In genomic region chr14:45389194-45389593, GRCm38 (mm10) we compare ENCODE assay signal across 8 mouse cellular contexts. TPM values are rescaled to one million over a fixed set of nuclear protein-coding genes. Genes with fewer than 3 reads are reported as not detected.
DNase-seq lines count a peak whose midpoint lies in the region; ATAC-seq and TF ChIP-seq lines count a peak whose summit lies in the region.

No protein-coding gene starts in this region.

- peak overlapping the region; percentile 91 for H3K27ac ChIP-seq in liver, adult 2 months (replicated peaks; ENCODE audit: insufficient read depth, low read depth, low read length)
- peak overlapping the region; percentile 56; the same call in 1 of the 2 replicates for H3K27ac ChIP-seq in embryonic facial prominence, embryonic 11.5 days (replicated peaks; ENCODE audit: low read depth, low read length)
- H3K27ac ChIP-seq in intestine, embryonic 16.5 days (ENCODE audit: low read length), result peak overlapping the region; percentile 91
- H3K27ac ChIP-seq in neural tube, embryonic 13.5 days (replicated peaks), result peak overlapping the region; percentile 75

- WGBS in liver, adult 2 months, result 5% methylated on average over 3 of the region's 3 CpGs
- 30% methylated on average over 3 of the region's 3 CpGs for WGBS in embryonic facial prominence, embryonic 11.5 days
- 17% methylated on average over 3 of the region's 3 CpGs for WGBS in intestine, embryonic 16.5 days
- WGBS in neural tube, embryonic 13.5 days, result 26% methylated on average over 3 of the region's 3 CpGs

- H3K79me2 ChIP-seq in liver, adult 2 months (ENCODE audit: control insufficient read depth, insufficient read depth, low read length), result peaks cover 6% of the 10 kb centered on the region; the same call in 1 of the 2 replicates

- H3K4me3 ChIP-seq in liver, adult 2 months (ENCODE audit: insufficient read depth, low read depth, low read length), result peak overlapping the region; percentile 95
- H3K4me3 ChIP-seq in embryonic facial prominence, embryonic 11.5 days (ENCODE audit: low read depth, low read length), result peak overlapping the region; percentile 73
- H3K4me3 ChIP-seq in intestine, embryonic 16.5 days (ENCODE audit: low read length), result peak overlapping the region; percentile 93
- H3K4me3 ChIP-seq in neural tube, embryonic 13.5 days, result peak overlapping the region; percentile 84

- H3K4me2 ChIP-seq in embryonic facial prominence, embryonic 11.5 days (ENCODE audit: low read depth, low read length), result peak overlapping the region; percentile 80
- H3K4me2 ChIP-seq in intestine, embryonic 16.5 days (ENCODE audit: low read depth, low read length), result peak overlapping the region; percentile 67
- H3K4me2 ChIP-seq in neural tube, embryonic 13.5 days, result peak overlapping the region; percentile 81

- H3K9me3 ChIP-seq in embryonic facial prominence, embryonic 11.5 days (replicated peaks; ENCODE audit: control insufficient read depth, low read length), result no peaks in the 10 kb centered on the region
- no peaks in the 10 kb centered on the region for H3K9me3 ChIP-seq in intestine, embryonic 16.5 days (ENCODE audit: control insufficient read depth, low read length)
- no peaks in the 10 kb centered on the region for H3K9me3 ChIP-seq in neural tube, embryonic 13.5 days

- TF ChIP-seq CTCF in liver, adult 2 months (IDR thresholded peaks at IDR 0.05; ENCODE audit: low read depth, low read length), result no peak

- peak; percentile 22; the same call in 1 of the 2 replicates for ATAC-seq in embryonic facial prominence, embryonic 11.5 days (replicated peaks; ENCODE audit: insufficient number of reproducible peaks, low FRiP score, low TSS enrichment, low read depth)
- peak; percentile 37 for ATAC-seq in intestine, embryonic 16.5 days
- peak; percentile 70; the same call in 1 of the 2 replicates for ATAC-seq in neural tube, embryonic 13.5 days (ENCODE audit: low read depth)

- peaks cover 2% of the 10 kb centered on the region; the same call in 1 of the 2 replicates for H3K36me3 ChIP-seq in liver, adult 2 months (ENCODE audit: control insufficient read depth, insufficient read depth, low read length)
- H3K36me3 ChIP-seq in embryonic facial prominence, embryonic 11.5 days (replicated peaks; ENCODE audit: control insufficient read depth, insufficient read depth, low read depth, low read length), result no peaks in the 10 kb centered on the region
- no peaks in the 10 kb centered on the region for H3K36me3 ChIP-seq in intestine, embryonic 16.5 days (ENCODE audit: control insufficient read depth, insufficient read depth, low read length)
- H3K36me3 ChIP-seq in neural tube, embryonic 13.5 days, result no peaks in the 10 kb centered on the region

- peak overlapping the region; percentile 75 for H3K9ac ChIP-seq in liver, adult 2 months (ENCODE audit: low read depth, low read length)
- H3K9ac ChIP-seq in embryonic facial prominence, embryonic 11.5 days (replicated peaks; ENCODE audit: low read length), result peak overlapping the region; percentile 83
- H3K9ac ChIP-seq in intestine, embryonic 16.5 days (ENCODE audit: low read depth, low read length), result peak overlapping the region; percentile 94
- peak overlapping the region; percentile 92 for H3K9ac ChIP-seq in neural tube, embryonic 13.5 days

- H3K27me3 ChIP-seq in liver, adult 2 months (ENCODE audit: control insufficient read depth, insufficient read depth, low read length), result no peaks in the 10 kb centered on the region
- H3K27me3 ChIP-seq in embryonic facial prominence, embryonic 11.5 days (ENCODE audit: control insufficient read depth, insufficient read depth, low read length), result no peaks in the 10 kb centered on the region
- H3K27me3 ChIP-seq in intestine, embryonic 16.5 days (replicated peaks; ENCODE audit: control insufficient read depth, insufficient read depth, low read length), result no peaks in the 10 kb centered on the region
- H3K27me3 ChIP-seq in neural tube, embryonic 13.5 days, result no peaks in the 10 kb centered on the region

- H3K4me1 ChIP-seq in liver, adult 2 months (ENCODE audit: control insufficient read depth, insufficient read depth, low read length), result peaks cover 21% of the 10 kb centered on the region
- H3K4me1 ChIP-seq in embryonic facial prominence, embryonic 11.5 days (ENCODE audit: control insufficient read depth, insufficient read depth, low read length), result no peaks in the 10 kb centered on the region
- peaks cover 11% of the 10 kb centered on the region; the same call in 1 of the 2 replicates for H3K4me1 ChIP-seq in intestine, embryonic 16.5 days (ENCODE audit: control insufficient read depth, insufficient read depth, low read length)
- peaks cover 19% of the 10 kb centered on the region for H3K4me1 ChIP-seq in neural tube, embryonic 13.5 days (replicated peaks)

- no peak for DNase-seq in liver, adult 2 months (ENCODE audit: extremely low read depth, low read depth, low spot score)
- DNase-seq in liver, result no peak
- no peak for DNase-seq in embryonic facial prominence, embryonic 11.5 days (ENCODE audit: low spot score)
- DNase-seq in layer of hippocampus, postnatal 36 days, result no peak
- DNase-seq in layer of hippocampus, adult 8-10 months (ENCODE audit: low spot score in 2 of 2), result no peak
- no peak for DNase-seq in left cerebral cortex, adult 8-10 months (ENCODE audit: low spot score in 2 of 2)

- TF ChIP-seq POLR2A in liver, adult 2 months (IDR thresholded peaks at IDR 0.05; ENCODE audit: extremely low read depth, insufficient read depth, low read length), result no peak

RNA-seq across cellular contexts. Expression of gene Gnpnat1, which starts 15.5 kb away (rescaled TPM):
- 115 and 121 TPM in 2 replicates for total RNA-seq in liver, adult 2 months (2014; rRNA removed)
- 23.5 and 30.6 TPM in 2 replicates for polyA plus RNA-seq in liver, adult 2 months (2012; rRNA removed)
- polyA plus RNA-seq in embryonic facial prominence, embryonic 11.5 days (2014; fragmentation: Nextera tagmentation; extraction: Ambion mirVana), result 50.8 and 56.2 TPM in 2 replicates
- polyA plus RNA-seq in intestine, embryonic 16.5 days (2015; fragmentation: Nextera tagmentation; extraction: Ambion mirVana), result 68.4 and 72.1 TPM in 2 replicates
- polyA plus RNA-seq in neural tube, embryonic 13.5 days (2015; fragmentation: Nextera tagmentation; extraction: Ambion mirVana), result 29.9 and 31.0 TPM in 2 replicates
- 10 to 100 TPM; 18.9 to 19.2 TPM for total RNA-seq in layer of hippocampus, postnatal 36 days (2021)
- total RNA-seq in layer of hippocampus, adult 8-10 months (2022), result 10 to 100 TPM; 13.3 to 21.1 (median 17.1) TPM
- total RNA-seq in left cerebral cortex, adult 8-10 months (2022), result 10 to 100 TPM; 16.5 to 19.2 (median 18.6) TPM

RNA-seq across cellular contexts. Expression of gene Styx, which starts 38.3 kb away (rescaled TPM):
- 5.3 and 6.1 TPM in 2 replicates for total RNA-seq in liver, adult 2 months (2014; rRNA removed)
- polyA plus RNA-seq in liver, adult 2 months (2012; rRNA removed), result 1.4 and 3.5 TPM in 2 replicates
- 33.4 and 40.5 TPM in 2 replicates for polyA plus RNA-seq in embryonic facial prominence, embryonic 11.5 days (2014; fragmentation: Nextera tagmentation; extraction: Ambion mirVana)
- polyA plus RNA-seq in intestine, embryonic 16.5 days (2015; fragmentation: Nextera tagmentation; extraction: Ambion mirVana), result 44.8 and 47.8 TPM in 2 replicates
- 60.1 and 68.3 TPM in 2 replicates for polyA plus RNA-seq in neural tube, embryonic 13.5 days (2015; fragmentation: Nextera tagmentation; extraction: Ambion mirVana)
- 10 to 100 TPM; 19.5 to 22.4 TPM for total RNA-seq in layer of hippocampus, postnatal 36 days (2021)
- 10 to 100 TPM; 17.1 to 21.6 (median 18.6) TPM for total RNA-seq in layer of hippocampus, adult 8-10 months (2022)
- total RNA-seq in left cerebral cortex, adult 8-10 months (2022), result 10 to 100 TPM; 13.7 to 20.5 (median 18.9) TPM

RNA-seq across cellular contexts. Expression of gene Psmc6, which starts 59.6 kb away (rescaled TPM):
- 101 and 108 TPM in 2 replicates for total RNA-seq in liver, adult 2 months (2014; rRNA removed)
- polyA plus RNA-seq in liver, adult 2 months (2012; rRNA removed), result 21.5 and 32.8 TPM in 2 replicates
- 254 and 268 TPM in 2 replicates for polyA plus RNA-seq in embryonic facial prominence, embryonic 11.5 days (2014; fragmentation: Nextera tagmentation; extraction: Ambion mirVana)
- polyA plus RNA-seq in intestine, embryonic 16.5 days (2015; fragmentation: Nextera tagmentation; extraction: Ambion mirVana), result 124 and 125 TPM in 2 replicates
- polyA plus RNA-seq in neural tube, embryonic 13.5 days (2015; fragmentation: Nextera tagmentation; extraction: Ambion mirVana), result 178 and 184 TPM in 2 replicates
- total RNA-seq in layer of hippocampus, postnatal 36 days (2021), result 100 to 1,000 TPM in 1 of 2 experiments, 10 to 100 TPM in 1; 96.8 to 106 TPM
- total RNA-seq in layer of hippocampus, adult 8-10 months (2022), result 100 to 1,000 TPM in 2 of 4 experiments, 10 to 100 TPM in 2; 89.8 to 117 (median 99.8) TPM
- total RNA-seq in left cerebral cortex, adult 8-10 months (2022), result 100 to 1,000 TPM in 2 of 4 experiments, 10 to 100 TPM in 2; 94.9 to 116 (median 98.8) TPM
